Mouse (Mus musculus) heart, embryonic 14.5 days (tissue): Measurements from ENCODE around the gene Tbc1d10b. TPM values are rescaled to one million over a fixed set of nuclear protein-coding genes. Genes with fewer than 3 reads are reported as not detected.

ENCODE experiments used
- ATAC-seq: fragments of 200-750 bp; cut with Nextera tagmentation; 2 replicates; pipeline ENCODE4 v1.8.0; 2017; ENCODE audit warnings: low read depth, moderate TSS enrichment; ENCODE audit not compliant: insufficient number of reproducible peaks, insufficient read depth, low FRiP score
- H3K27ac ChIP-seq, 2 experiments: fragments of 200-500 bp in 1 of 2; fragments of 300-500 bp in 1 of 2; sonication (generic) in 1 of 2; replicated peaks in 1 of 2; 2 replicates each; pipeline ENCODE4 v1.5.1; 2012 to 2014; ENCODE audit warnings: low read depth in 2 of 2, low read length in 2 of 2, control low read depth in 1 of 2, mild to moderate bottlenecking in 1 of 2, mixed read lengths in 1 of 2; ENCODE audit not compliant: control insufficient read depth in 1 of 2, insufficient read depth in 1 of 2
- H3K27me3 ChIP-seq: fragments of 300-500 bp; sonication (generic); 2 replicates; pipeline ENCODE4 v1.6.1; 2014; ENCODE audit warnings: mild to moderate bottlenecking, low read length, control low read depth; ENCODE audit not compliant: control insufficient read depth, insufficient read depth
- H3K36me3 ChIP-seq: fragments of 300-500 bp; sonication (generic); 2 replicates; pipeline ENCODE4 v1.6.1; 2014; ENCODE audit warnings: mild to moderate bottlenecking, control low read depth, low read length, mixed read lengths; ENCODE audit not compliant: control insufficient read depth, insufficient read depth
- H3K4me1 ChIP-seq, 2 experiments: fragments of 200-500 bp in 1 of 2; fragments of 300-500 bp in 1 of 2; sonication (generic) in 1 of 2; 2 replicates each; pipeline ENCODE4 v1.6.1; 2012 to 2014; ENCODE audit warnings: low read length in 2 of 2, control low read depth in 1 of 2, mixed read lengths in 1 of 2; ENCODE audit not compliant: control insufficient read depth in 2 of 2, insufficient read depth in 2 of 2
- H3K4me2 ChIP-seq: fragments of 300-500 bp; sonication (generic); 2 replicates; pipeline ENCODE4 v1.6.1; 2014; ENCODE audit warnings: mild to moderate bottlenecking, low read length
- H3K4me3 ChIP-seq, 2 experiments: fragments of 200-500 bp in 1 of 2; fragments of 300-500 bp in 1 of 2; sonication (generic) in 1 of 2; 2 replicates each; pipeline ENCODE4 v1.5.1; 2012 to 2014; ENCODE audit warnings: low read length in 2 of 2, mild to moderate bottlenecking in 2 of 2, control low read depth in 1 of 2, low read depth in 1 of 2, moderate library complexity in 1 of 2; ENCODE audit not compliant: control insufficient read depth in 1 of 2, insufficient read depth in 1 of 2
- H3K9ac ChIP-seq: fragments of 300-500 bp; sonication (generic); 2 replicates; pipeline ENCODE4 v1.6.1; 2014; ENCODE audit warnings: mild to moderate bottlenecking, low read length
- H3K9me3 ChIP-seq: fragments of 300-500 bp; sonication (generic); 2 replicates; pipeline ENCODE4 v1.6.1; 2016; ENCODE audit warnings: low read length, control low read depth; ENCODE audit not compliant: control insufficient read depth
- WGBS: fragments of 180-500 bp; shearing (Covaris S2); extraction: QIAGEN DNeasy Blood & Tissue Kit; methylation state at CpG from one replicate; pipeline ENCODE4 v1.1.7; 2014; 5-methylcytosine and 5-hydroxymethylcytosine counted together
- polyA plus RNA-seq: library from polyadenylated mRNA; unstranded; fragments of >200 nt; fragmentation: Nextera tagmentation; extraction: Ambion mirVana; gene quantifications from 2 replicates; pipeline ENCODE4 v1.2.1, GENCODE M21; 2014

Gene Tbc1d10b
- polyA plus RNA-seq, 1 experiment from 2014 or later: 20.2 TPM

GRCm38 (mm10) chr7:127223515-127224478 is 15.5 kb upstream of the Tbc1d10b start:
- ATAC-seq: no peak
- WGBS: 80% methylated on average over 6 of the region's 6 CpGs
- Histone ChIP-seq H3K4me2 (no peak overlapping the region), H3K4me1 (no peaks in the 10 kb centered on the region; a peak in 2 of 4 replicates), H3K36me3 (no peaks in the 10 kb centered on the region), H3K9me3 (no peaks in the 10 kb centered on the region), H3K9ac (no peak overlapping the region), H3K27ac (no peak overlapping the region), H3K4me3 (no peak overlapping the region), H3K27me3 (no peaks in the 10 kb centered on the region)

GRCm38 (mm10) chr7:127223106-127223505 is 14.8 kb upstream of the Tbc1d10b start:
- Histone ChIP-seq H3K9ac (no peak overlapping the region), H3K4me3 (no peak overlapping the region), H3K27me3 (no peaks in the 10 kb centered on the region), H3K4me1 (peaks cover 0 to 3% of the 10 kb centered on the region in 2 experiments), H3K4me2 (no peak overlapping the region), H3K9me3 (no peaks in the 10 kb centered on the region), H3K36me3 (no peaks in the 10 kb centered on the region), H3K27ac (no peak overlapping the region)
- no peak for ATAC-seq
- 93% methylated on average over 3 of the region's 3 CpGs for WGBS

- H3K4me2 ChIP-seq: no peak overlapping the region
- H3K9ac ChIP-seq: no peak overlapping the region
- peaks cover 14 to 18% of the 10 kb centered on the region in 2 experiments for H3K4me1 ChIP-seq
- no peak overlapping the region for H3K27ac ChIP-seq
- 68% methylated on average over 6 of the region's 6 CpGs for WGBS
- H3K36me3 ChIP-seq: no peaks in the 10 kb centered on the region
- H3K9me3 ChIP-seq: no peaks in the 10 kb centered on the region
- H3K4me3 ChIP-seq: no peak overlapping the region
- no peaks in the 10 kb centered on the region for H3K27me3 ChIP-seq
- ATAC-seq: no peak
These were observed 12.2 kb upstream of the Tbc1d10b start for GRCm38 (mm10) chr7:127220440-127220839.

GRCm38 (mm10) chr7:127218670-127219069 is 10.4 kb upstream of the Tbc1d10b start:
- H3K27ac ChIP-seq: no peak overlapping the region
- peaks cover 26 to 27% of the 10 kb centered on the region in 2 experiments for H3K4me1 ChIP-seq
- no peaks in the 10 kb centered on the region for H3K9me3 ChIP-seq
- WGBS: 96% methylated on average over 4 of the region's 4 CpGs
- no peaks in the 10 kb centered on the region for H3K36me3 ChIP-seq
- no peaks in the 10 kb centered on the region for H3K27me3 ChIP-seq
- no peak overlapping the region for H3K4me3 ChIP-seq
- no peak for ATAC-seq
- H3K4me2 ChIP-seq: no peak overlapping the region
- no peak overlapping the region for H3K9ac ChIP-seq

- H3K27ac ChIP-seq: peak overlapping the region; percentile 79 to 81
- H3K36me3 ChIP-seq: no peaks in the 10 kb centered on the region
- 54% methylated on average over 10 of the region's 10 CpGs for WGBS
- ATAC-seq: no peak
- no peaks in the 10 kb centered on the region for H3K9me3 ChIP-seq
- no peaks in the 10 kb centered on the region for H3K27me3 ChIP-seq
- H3K4me1 ChIP-seq: peaks cover 26 to 28% of the 10 kb centered on the region in 2 experiments
- peak overlapping the region; percentile 42 for H3K4me2 ChIP-seq
- H3K9ac ChIP-seq: peak overlapping the region; percentile 34; the same call in 1 of the 2 replicates
- no peak overlapping the region for H3K4me3 ChIP-seq
These were observed 9.8 kb upstream of the Tbc1d10b start for GRCm38 (mm10) chr7:127217901-127218642.

GRCm38 (mm10) chr7:127217475-127217874 is 9.2 kb upstream of the Tbc1d10b start:
- Histone ChIP-seq H3K9me3 (no peaks in the 10 kb centered on the region), H3K9ac (peak overlapping the region; percentile 34; the same call in 1 of the 2 replicates), H3K27ac (peak overlapping the region; percentile 79 to 81), H3K4me1 (peaks cover 26 to 28% of the 10 kb centered on the region in 2 experiments), H3K4me3 (no peak overlapping the region), H3K36me3 (no peaks in the 10 kb centered on the region), H3K27me3 (no peaks in the 10 kb centered on the region), H3K4me2 (peak overlapping the region; percentile 42)
- WGBS: 34% methylated on average over 6 of the region's 6 CpGs
- no peak; the same call in 1 of the 2 replicates for ATAC-seq

GRCm38 (mm10) chr7:127216307-127216706 is 8.0 kb upstream of the Tbc1d10b start:
- H3K4me3 ChIP-seq: no peak overlapping the region
- no peak overlapping the region for H3K4me2 ChIP-seq
- no peaks in the 10 kb centered on the region for H3K36me3 ChIP-seq
- H3K9me3 ChIP-seq: no peaks in the 10 kb centered on the region
- H3K27ac ChIP-seq: no peak overlapping the region
- H3K27me3 ChIP-seq: no peaks in the 10 kb centered on the region
- ATAC-seq: no peak
- 81% methylated on average over 5 of the region's 5 CpGs for WGBS
- H3K9ac ChIP-seq: no peak overlapping the region
- H3K4me1 ChIP-seq: peaks cover 26 to 31% of the 10 kb centered on the region in 2 experiments
